Mouse (Mus musculus) urinary bladder, postnatal 36 days (tissue): ENCODE measurements around the gene Htr1a.

ENCODE experiments used
- DNase-seq, 2 experiments: peaks; one replicate each; pipeline ENCODE4 v3.0.0; 2022; ENCODE audit warnings: low spot score in 2 of 2, mixed read lengths in 1 of 2

The Htr1a gene

GRCm38 (mm10) chr13:105443339-105443738 lies at the start of gene Htr1a:
Gene Htr1a (plus strand): TSS chr13:105443639.
- DNase-seq: no peak

GRCm38 (mm10) chr13:105411535-105412326 lies 31.7 kb upstream of the Htr1a start:
- DNase-seq: no peak

GRCm38 (mm10) chr13:105412327-105412722 lies 31.1 kb upstream of the Htr1a start:
- DNase-seq: no peak

GRCm38 (mm10) chr13:105433141-105433540 lies 10.3 kb upstream of the Htr1a start:
- DNase-seq: no peak

- no peak for DNase-seq
Observed at GRCm38 (mm10) chr13:105433630-105434029, 9.8 kb upstream of the Htr1a start.

GRCm38 (mm10) chr13:105442576-105442975 lies 863 bp upstream of the Htr1a start:
- peak; percentile 2 to 7 for DNase-seq

GRCm38 (mm10) chr13:105443871-105444237 lies 415 bp downstream of the Htr1a start:
- no peak for DNase-seq

GRCm38 (mm10) chr13:105444238-105444894 lies 927 bp downstream of the Htr1a start:
- DNase-seq: no peak

- no peak for DNase-seq
Observed at GRCm38 (mm10) chr13:105444895-105445281, 1.4 kb downstream of the Htr1a start.

GRCm38 (mm10) chr13:105446239-105446638 lies 2.8 kb downstream of the Htr1a start:
- DNase-seq: no peak

- DNase-seq: no peak
Observed at GRCm38 (mm10) chr13:105447695-105448094, 4.3 kb downstream of the Htr1a start.

GRCm38 (mm10) chr13:105451536-105451935 lies 8.1 kb downstream of the Htr1a start:
- no peak for DNase-seq
